Mouse (Mus musculus): ENCODE measurements around the gene Nell1. TPM values are rescaled to one million over a fixed set of nuclear protein-coding genes. Genes with fewer than 3 reads are reported as not detected.

Nell1 gene
- total RNA-seq, 2 experiments from 2014 or later = not detected

GRCm38 (mm10) chr7:50725166-50725565 is 750.5 kb downstream of the Nell1 start:
- ATAC-seq (replicated peaks; ENCODE audit: low FRiP score, poor library complexity, severe bottlenecking) = no peak

DNA sequence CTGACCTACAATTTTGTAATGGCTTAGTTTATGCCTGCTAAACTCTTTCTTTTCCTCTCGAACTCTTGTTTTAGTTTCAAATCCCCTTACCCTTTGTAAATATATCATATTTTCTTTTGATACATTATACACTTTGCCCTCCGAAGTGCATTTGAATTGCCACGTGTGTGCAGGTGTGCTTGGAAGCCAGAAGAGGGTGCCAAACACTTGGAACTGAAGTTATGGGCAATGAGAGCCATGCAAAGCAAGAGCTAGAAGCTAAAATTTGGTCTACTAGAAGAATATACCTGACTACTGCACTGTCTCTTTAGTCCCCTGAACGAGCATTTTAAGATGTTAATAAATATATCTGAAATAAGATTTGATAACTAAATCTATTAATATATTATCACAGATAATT is 756.3 kb downstream of the Nell1 start:
- ATAC-seq (replicated peaks; ENCODE audit: low FRiP score, poor library complexity, severe bottlenecking) = no peak

DNA sequence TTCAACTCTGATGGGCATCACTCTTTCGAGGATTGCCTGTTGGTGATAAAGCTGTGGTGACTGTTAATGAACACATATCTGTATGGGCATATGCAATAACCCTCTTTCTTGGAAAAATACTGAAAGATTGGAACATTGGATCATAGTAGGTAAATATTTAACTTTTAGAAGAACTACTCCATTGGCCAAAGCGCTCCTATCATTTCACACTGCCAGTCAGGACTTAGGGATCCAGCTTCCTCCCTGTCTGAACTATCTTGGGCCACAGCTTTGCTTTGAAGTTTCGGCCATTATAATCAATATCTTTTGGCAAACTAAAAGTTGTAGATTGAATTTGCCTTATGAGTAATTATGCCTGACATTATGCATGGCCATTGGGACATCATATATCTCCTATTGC is 780.9 kb downstream of the Nell1 start:
- ATAC-seq (replicated peaks; ENCODE audit: low FRiP score, poor library complexity, severe bottlenecking) = no peak

DNA sequence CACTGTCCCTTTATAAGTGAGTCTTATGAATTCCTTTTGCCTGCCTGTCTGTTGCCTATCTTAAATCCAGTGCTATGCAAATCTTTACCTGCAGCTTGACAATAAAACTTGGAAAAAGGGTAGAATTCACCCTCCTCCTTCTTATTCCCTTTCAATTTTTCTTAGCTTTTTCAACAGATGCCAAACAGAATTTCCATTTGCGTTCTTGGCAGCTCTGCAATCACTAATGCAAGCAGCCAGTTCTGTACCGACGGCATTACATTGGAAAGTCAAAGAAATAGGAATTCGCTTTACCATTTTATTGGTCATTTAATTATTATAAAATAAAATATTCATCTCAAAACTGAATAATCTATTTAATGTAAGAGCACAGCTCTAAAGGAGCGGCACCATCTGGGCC is 781.7 kb downstream of the Nell1 start:
- ATAC-seq (replicated peaks; ENCODE audit: low FRiP score, poor library complexity, severe bottlenecking) = no peak

DNA sequence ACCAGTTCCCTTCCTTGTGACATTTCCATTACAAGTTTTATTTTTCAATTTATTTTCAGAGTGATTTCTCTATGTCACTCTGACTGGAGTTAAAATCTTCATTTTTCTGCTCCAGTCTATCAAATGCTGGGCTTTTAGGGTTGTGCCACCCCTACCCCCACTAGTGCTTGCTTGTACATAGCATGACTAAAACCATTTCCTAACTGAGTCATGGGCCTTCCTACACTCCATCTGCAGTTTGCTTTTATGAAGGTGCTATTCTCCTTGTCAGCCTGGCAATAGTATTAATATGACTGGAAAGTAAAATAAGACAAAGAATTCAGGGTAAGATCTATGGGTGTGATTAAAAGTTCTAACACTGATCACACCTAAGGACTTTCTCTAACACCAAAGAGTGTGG is 798.9 kb downstream of the Nell1 start:
- ATAC-seq (replicated peaks; ENCODE audit: low FRiP score, poor library complexity, severe bottlenecking) = no peak

GRCm38 (mm10) chr7:50781105-50781504 is 806.4 kb downstream of the Nell1 start:
- ATAC-seq (replicated peaks; ENCODE audit: low FRiP score, poor library complexity, severe bottlenecking) = no peak

DNA sequence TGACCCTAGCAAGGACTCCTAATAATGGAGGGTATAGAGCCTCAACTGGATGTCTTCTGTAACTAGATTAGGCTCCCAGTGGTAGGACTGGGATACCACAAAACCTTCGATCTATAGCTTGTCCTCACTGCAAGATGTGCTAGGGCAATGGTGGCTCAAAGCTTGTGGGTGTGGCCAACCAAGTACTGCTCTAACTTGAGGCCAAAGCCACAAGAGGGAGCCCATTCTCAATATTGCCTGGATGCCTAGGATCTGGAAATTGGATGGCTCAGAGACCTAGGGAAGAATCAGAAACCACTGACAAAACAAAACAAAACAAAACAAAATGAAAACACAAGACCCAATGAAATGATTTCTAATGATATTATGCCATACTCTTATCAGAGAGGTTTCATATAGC is 809.0 kb downstream of the Nell1 start:
- ATAC-seq (replicated peaks; ENCODE audit: low FRiP score, poor library complexity, severe bottlenecking) = no peak

DNA sequence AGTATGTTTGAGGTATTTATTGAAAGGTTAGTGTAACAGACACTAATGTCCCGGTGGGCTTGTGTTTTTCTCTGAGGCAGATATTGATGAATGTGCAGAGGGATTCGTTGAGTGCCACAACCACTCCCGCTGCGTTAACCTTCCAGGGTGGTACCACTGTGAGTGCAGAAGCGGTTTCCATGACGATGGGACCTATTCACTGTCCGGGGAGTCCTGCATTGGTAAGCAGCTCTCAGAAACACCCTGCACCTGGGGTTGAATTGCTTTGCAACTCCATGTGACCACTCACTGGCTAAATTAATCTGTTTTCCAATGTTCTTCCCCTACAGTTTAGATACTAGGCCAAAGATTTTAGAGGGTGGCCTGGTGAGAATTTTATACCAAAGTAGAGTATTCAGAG is 851.5 kb downstream of the Nell1 start:
- no peak for ATAC-seq (replicated peaks; ENCODE audit: low FRiP score, poor library complexity, severe bottlenecking)

DNA sequence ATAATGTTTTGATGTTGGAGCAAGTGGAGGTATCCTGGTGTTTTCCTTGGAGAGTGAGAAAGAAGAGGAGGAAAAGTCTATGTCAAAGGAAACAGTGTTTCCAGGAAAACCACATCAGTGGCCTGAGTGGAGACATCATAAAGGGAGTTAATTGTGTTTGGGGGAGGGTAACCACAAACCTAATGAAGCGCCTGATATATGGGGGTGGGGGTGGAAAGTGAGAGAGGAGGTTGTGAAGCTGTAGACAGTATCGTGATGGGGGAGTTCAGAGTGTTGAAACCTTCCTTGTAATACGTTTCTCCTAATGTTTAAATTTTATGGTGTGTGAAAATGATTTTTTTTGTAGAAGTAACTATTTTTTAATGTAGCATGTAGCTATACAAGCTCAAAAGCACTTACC is 858.1 kb downstream of the Nell1 start:
- ATAC-seq (replicated peaks; ENCODE audit: low FRiP score, poor library complexity, severe bottlenecking) = no peak

DNA sequence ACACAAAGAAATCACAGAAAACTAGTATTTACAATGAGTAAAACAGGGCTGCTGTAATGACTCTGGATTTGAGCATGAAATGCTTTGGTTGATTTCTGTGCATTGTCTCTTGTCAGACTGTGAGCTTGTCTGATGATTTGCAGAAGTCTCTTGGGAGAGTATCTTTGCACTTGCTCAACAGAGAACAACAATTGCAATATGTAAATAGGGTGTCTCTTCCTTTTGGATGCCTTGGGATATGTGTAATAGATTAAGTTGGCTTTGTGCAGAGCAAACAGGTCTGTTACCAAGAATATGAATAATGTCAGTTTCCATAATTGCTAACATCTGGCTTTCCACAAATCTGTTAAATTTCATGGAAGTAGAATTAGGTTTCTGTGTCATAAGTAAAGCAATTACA is 868.0 kb downstream of the Nell1 start:
- ATAC-seq (replicated peaks; ENCODE audit: low FRiP score, poor library complexity, severe bottlenecking) = no peak

- no peak for ATAC-seq (replicated peaks; ENCODE audit: low FRiP score, poor library complexity, severe bottlenecking)
Observed at GRCm38 (mm10) chr7:50847921-50848320, 873.3 kb downstream of the Nell1 start.

DNA sequence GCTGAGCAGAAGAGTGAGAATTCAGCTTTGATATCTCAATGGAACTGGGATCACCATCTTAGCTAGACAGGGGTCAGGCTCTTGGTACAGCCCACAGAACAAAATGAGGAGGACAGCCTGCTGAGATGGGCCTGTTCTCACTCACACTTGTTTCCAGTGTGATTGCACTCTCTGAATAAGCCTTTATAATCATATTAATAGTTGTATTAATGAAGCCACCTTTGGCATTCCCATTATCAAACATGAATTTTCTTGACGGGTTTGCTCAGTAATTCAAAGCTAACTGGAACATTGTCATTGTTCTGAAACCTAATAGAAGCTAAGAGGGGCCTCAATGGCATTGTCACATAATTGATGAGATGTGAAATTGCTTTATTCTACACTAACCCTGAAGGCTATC is 875.6 kb downstream of the Nell1 start:
- ATAC-seq (replicated peaks; ENCODE audit: low FRiP score, poor library complexity, severe bottlenecking) = no peak

GRCm38 (mm10) chr7:50870181-50870580 is 895.5 kb downstream of the Nell1 start:
- ATAC-seq (replicated peaks; ENCODE audit: low FRiP score, poor library complexity, severe bottlenecking) = no peak

GRCm38 (mm10) chr7:50887625-50888024 is 913.0 kb downstream of the Nell1 start:
- ATAC-seq (replicated peaks; ENCODE audit: low FRiP score, poor library complexity, severe bottlenecking) = no peak

GRCm38 (mm10) chr7:50899541-50900088 is 925.0 kb downstream of the Nell1 start:
- ATAC-seq (replicated peaks; ENCODE audit: low FRiP score, poor library complexity, severe bottlenecking) = no peak

Other genes starting within 250 kb of the Nell1 start
- 31.4 and 49.5 TPM in 2 replicates for gene Htatip2, start 215.7 kb upstream of the Nell1 start, total RNA-seq (2015; ENCODE audit: low replicate concordance)
- 37.7 and 51.5 TPM in 2 replicates for gene Htatip2, start 215.7 kb upstream of the Nell1 start, total RNA-seq (2017; ENCODE audit: low replicate concordance)
- gene Prmt3, start 196.5 kb upstream of the Nell1 start, total RNA-seq (2015; ENCODE audit: low replicate concordance) = 10.8 and 26.4 TPM in 2 replicates
- gene Prmt3, start 196.5 kb upstream of the Nell1 start, total RNA-seq (2017; ENCODE audit: low replicate concordance) = 5.6 and 11.0 TPM in 2 replicates
- not detected in 2 replicates for gene Slc6a5, start 64.7 kb upstream of the Nell1 start, total RNA-seq (2015; ENCODE audit: low replicate concordance)
- gene Slc6a5, start 64.7 kb upstream of the Nell1 start, total RNA-seq (2017; ENCODE audit: low replicate concordance) = not detected in 2 replicates

All from erythroid progenitor cell, adult 5-6 weeks (primary cell).